Mouse (Mus musculus) limb, embryonic 15.5 days (tissue): ENCODE measurements around the gene Sh3bp4. TPM values are rescaled to one million over a fixed set of nuclear protein-coding genes. Genes with fewer than 3 reads are reported as not detected.

Experiments used
- ATAC-seq: fragments of 200-750 bp; cut with Nextera tagmentation; 2 replicates; pipeline ENCODE4 v1.8.0; 2017; ENCODE audit warnings: low read depth, moderate TSS enrichment; ENCODE audit not compliant: insufficient number of reproducible peaks, low FRiP score, low TSS enrichment
- H3K27ac ChIP-seq: fragments of 300-500 bp; sonication (generic); 2 replicates; pipeline ENCODE4 v1.5.1; 2015; ENCODE audit warnings: moderate library complexity, mild to moderate bottlenecking, inconsistent platforms
- H3K27me3 ChIP-seq: fragments of 300-500 bp; sonication (generic); 2 replicates; pipeline ENCODE4 v1.6.1; 2015; ENCODE audit warnings: inconsistent platforms
- H3K36me3 ChIP-seq: fragments of 300-500 bp; sonication (generic); 2 replicates; pipeline ENCODE4 v1.6.1; 2015; ENCODE audit warnings: inconsistent platforms
- H3K4me1 ChIP-seq: fragments of 300-500 bp; sonication (generic); 2 replicates; pipeline ENCODE4 v1.6.1; 2015; ENCODE audit warnings: inconsistent platforms
- H3K4me2 ChIP-seq: fragments of 300-500 bp; sonication (generic); 2 replicates; pipeline ENCODE4 v1.6.1; 2015; ENCODE audit warnings: mild to moderate bottlenecking, inconsistent platforms
- H3K4me3 ChIP-seq: fragments of 300-500 bp; sonication (generic); 2 replicates; pipeline ENCODE4 v1.5.1; 2015; ENCODE audit warnings: mild to moderate bottlenecking, inconsistent platforms
- H3K9ac ChIP-seq: fragments of 300-500 bp; sonication (generic); 2 replicates; pipeline ENCODE4 v1.6.1; 2015; ENCODE audit warnings: inconsistent platforms
- H3K9me3 ChIP-seq: fragments of 300-500 bp; sonication (generic); 2 replicates; pipeline ENCODE4 v1.6.1; 2016; ENCODE audit warnings: inconsistent platforms
- WGBS: fragments of 180-500 bp; shearing (Covaris S2); methylation state at CpG from one replicate; pipeline ENCODE4 v1.1.7; 2015; 5-methylcytosine and 5-hydroxymethylcytosine counted together
- polyA plus RNA-seq: library from polyadenylated mRNA; unstranded; fragments of >200 nt; fragmentation: Nextera tagmentation; extraction: Ambion mirVana; gene quantifications from 2 replicates; pipeline ENCODE4 v1.2.1, GENCODE M21; 2015

Gene Sh3bp4
- polyA plus RNA-seq: 21.6 and 24.0 TPM in 2 replicates

DNA sequence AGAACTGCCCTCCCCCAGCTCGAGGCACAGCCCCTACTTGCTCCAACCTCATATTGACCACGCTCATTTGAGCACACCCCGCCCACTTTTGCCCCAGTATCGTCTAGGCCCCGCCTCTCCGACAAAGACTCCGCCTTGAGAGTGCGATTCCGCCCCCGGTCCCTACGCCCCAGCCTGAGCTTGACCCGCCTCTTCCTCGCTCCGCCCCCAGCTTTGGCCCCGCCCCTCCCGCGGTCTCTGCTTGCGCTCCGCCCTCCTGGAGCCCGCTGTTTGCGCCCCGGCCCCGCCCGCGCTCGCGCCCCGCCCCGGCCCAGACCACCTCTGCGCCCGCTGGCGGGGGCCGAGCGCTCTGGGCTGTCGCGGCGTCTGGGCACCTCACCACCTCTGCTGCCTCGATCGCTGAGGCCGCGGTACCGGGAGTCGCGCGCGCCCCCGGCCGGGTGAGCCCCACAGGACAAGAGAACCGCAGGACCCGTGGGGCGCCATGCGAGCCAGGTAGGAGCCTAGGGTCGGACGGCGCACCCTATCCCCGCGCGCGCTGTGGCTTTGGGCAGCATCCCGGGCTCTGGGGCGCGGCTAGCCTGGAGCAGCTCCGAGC lies at the start of gene Sh3bp4:
Gene Sh3bp4, plus strand, starts transcription at position 313 of the 598 bp plus-strand sequence.
- Histone ChIP-seq H3K9me3 (no peaks in the 10 kb centered on the region), H3K27ac (peak within 1 kb of the TSS; percentile 89), H3K36me3 (no peaks in the 10 kb centered on the region), H3K4me3 (peak within 1 kb of the TSS; percentile 84), H3K4me2 (peak within 1 kb of the TSS; percentile 74), H3K9ac (peak within 1 kb of the TSS; percentile 82), H3K4me1 (peaks cover 36% of the 10 kb centered on the region), H3K27me3 (no peaks in the 10 kb centered on the region)
- peak; percentile 96 for ATAC-seq
- WGBS: under 1% methylated on average over 63 of the region's 63 CpGs

DNA sequence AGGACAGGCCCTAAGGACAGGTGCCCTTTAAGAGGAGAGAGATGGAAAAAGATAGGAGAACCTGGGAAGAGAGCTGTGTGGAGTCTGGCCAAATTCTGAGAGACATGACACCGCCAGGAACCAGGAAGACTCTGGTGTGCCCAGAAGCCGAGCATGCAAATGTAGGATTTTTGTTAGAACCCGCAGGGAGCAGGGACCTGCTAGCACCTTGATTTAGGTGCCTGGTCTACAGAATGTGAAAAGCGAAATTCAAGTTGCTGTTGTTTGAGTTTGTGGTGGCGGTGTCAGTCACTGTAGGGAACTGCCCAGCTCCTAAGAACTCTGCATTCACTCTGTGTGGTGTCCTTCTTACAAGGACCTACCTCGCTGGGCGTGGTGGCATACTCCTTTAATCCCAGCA lies 47.2 kb upstream of the Sh3bp4 start:
- H3K27me3 ChIP-seq: no peaks in the 10 kb centered on the region
- H3K36me3 ChIP-seq: no peaks in the 10 kb centered on the region
- no peak overlapping the region for H3K27ac ChIP-seq
- H3K4me2 ChIP-seq: no peak overlapping the region
- no peaks in the 10 kb centered on the region for H3K9me3 ChIP-seq
- H3K4me1 ChIP-seq: no peaks in the 10 kb centered on the region; the same call in 1 of the 2 replicates
- H3K9ac ChIP-seq: no peak overlapping the region
- no peak for ATAC-seq
- no peak overlapping the region for H3K4me3 ChIP-seq
- 80% methylated on average over 7 of the region's 7 CpGs for WGBS

- H3K4me3 ChIP-seq: no peak overlapping the region
- no peak overlapping the region for H3K4me2 ChIP-seq
- H3K36me3 ChIP-seq: no peaks in the 10 kb centered on the region
- WGBS: 46% methylated on average over 9 of the region's 9 CpGs
- H3K27me3 ChIP-seq: no peaks in the 10 kb centered on the region
- no peak overlapping the region for H3K27ac ChIP-seq
- H3K9me3 ChIP-seq: no peaks in the 10 kb centered on the region
- ATAC-seq: no peak
- peaks cover 3% of the 10 kb centered on the region; the same call in 1 of the 2 replicates for H3K4me1 ChIP-seq
- no peak overlapping the region for H3K9ac ChIP-seq
Measured at GRCm38 (mm10) chr1:89024696-89025612, 45.3 kb upstream of the Sh3bp4 start.

GRCm38 (mm10) chr1:89026040-89026439 lies 44.2 kb upstream of the Sh3bp4 start:
- no peak for ATAC-seq
- no peak overlapping the region for H3K4me3 ChIP-seq
- H3K27ac ChIP-seq: no peak overlapping the region
- H3K27me3 ChIP-seq: no peaks in the 10 kb centered on the region
- H3K4me1 ChIP-seq: peaks cover 3% of the 10 kb centered on the region; the same call in 1 of the 2 replicates
- no peaks in the 10 kb centered on the region for H3K36me3 ChIP-seq
- 90% methylated on average over 1 of the region's 1 CpGs for WGBS
- no peaks in the 10 kb centered on the region for H3K9me3 ChIP-seq
- H3K9ac ChIP-seq: no peak overlapping the region
- H3K4me2 ChIP-seq: no peak overlapping the region

DNA sequence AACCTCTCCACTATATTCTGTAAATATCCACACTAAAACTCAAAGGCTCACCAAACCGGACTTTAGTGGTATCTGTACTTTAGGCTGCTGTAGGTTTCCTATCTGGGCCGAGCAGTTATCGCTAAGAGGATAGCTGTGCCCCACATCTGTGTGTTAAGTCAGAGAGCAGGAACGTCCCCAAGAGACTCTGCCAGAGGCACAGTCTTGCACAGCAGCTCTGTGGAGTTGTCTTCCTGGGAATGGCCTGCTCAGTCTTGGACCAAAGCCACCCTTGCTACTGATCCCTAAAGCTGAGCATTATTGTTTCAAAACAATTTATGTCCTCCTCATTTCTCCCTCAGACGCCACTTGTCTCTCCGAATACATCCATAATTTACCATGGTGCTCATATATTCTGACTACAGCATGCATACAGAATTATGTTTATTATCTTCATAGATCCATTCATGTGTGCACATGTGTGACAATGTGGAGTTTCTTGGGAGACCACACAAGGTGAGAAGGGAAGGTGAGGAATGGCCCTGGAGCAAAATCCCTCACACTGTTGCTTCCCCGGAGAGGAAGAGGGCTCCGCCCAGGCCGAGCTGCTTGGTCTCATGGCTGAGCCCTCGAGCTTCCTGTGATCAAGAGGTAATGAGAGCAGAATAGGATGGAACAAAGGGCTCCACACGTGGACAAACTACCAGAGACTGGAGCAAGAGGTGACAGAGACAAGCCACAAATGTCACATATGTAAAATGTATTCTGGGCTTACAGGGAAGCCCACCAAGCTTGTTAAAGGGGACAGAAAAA lies 40.9 kb upstream of the Sh3bp4 start:
- Histone ChIP-seq H3K27ac (no peak overlapping the region), H3K9ac (no peak overlapping the region), H3K9me3 (no peaks in the 10 kb centered on the region), H3K4me3 (no peak overlapping the region), H3K36me3 (no peaks in the 10 kb centered on the region), H3K4me2 (no peak overlapping the region), H3K27me3 (no peaks in the 10 kb centered on the region), H3K4me1 (peaks cover 19% of the 10 kb centered on the region)
- ATAC-seq: no peak
- WGBS: 49% methylated on average over 11 of the region's 11 CpGs

GRCm38 (mm10) chr1:89033661-89034060 lies 36.6 kb upstream of the Sh3bp4 start:
- 0 out of 2 replicates have a peak, but pooled peaks have one; percentile 42 for ATAC-seq
- no peaks in the 10 kb centered on the region for H3K27me3 ChIP-seq
- H3K36me3 ChIP-seq: no peaks in the 10 kb centered on the region
- H3K4me1 ChIP-seq: peaks cover 20% of the 10 kb centered on the region
- H3K4me2 ChIP-seq: no peak overlapping the region
- H3K27ac ChIP-seq: peak overlapping the region; percentile 74
- no peaks in the 10 kb centered on the region for H3K9me3 ChIP-seq
- 32% methylated on average over 8 of the region's 8 CpGs for WGBS
- no peak overlapping the region for H3K9ac ChIP-seq
- no peak overlapping the region for H3K4me3 ChIP-seq

- Histone ChIP-seq H3K9me3 (no peaks in the 10 kb centered on the region), H3K4me1 (peaks cover 18% of the 10 kb centered on the region), H3K27me3 (no peaks in the 10 kb centered on the region), H3K36me3 (no peaks in the 10 kb centered on the region), H3K9ac (no peak overlapping the region), H3K27ac (peak overlapping the region; percentile 74), H3K4me3 (no peak overlapping the region), H3K4me2 (no peak overlapping the region)
- WGBS: 43% methylated on average over 4 of the region's 4 CpGs
- ATAC-seq: no peak
Measured at GRCm38 (mm10) chr1:89034061-89034460, 36.2 kb upstream of the Sh3bp4 start.

- Histone ChIP-seq H3K4me1 (peaks cover 24% of the 10 kb centered on the region), H3K27ac (no peak overlapping the region), H3K4me2 (no peak overlapping the region), H3K9ac (no peak overlapping the region), H3K36me3 (no peaks in the 10 kb centered on the region), H3K4me3 (no peak overlapping the region), H3K27me3 (no peaks in the 10 kb centered on the region), H3K9me3 (no peaks in the 10 kb centered on the region)
- ATAC-seq: no peak
- 60% methylated on average over 5 of the region's 5 CpGs for WGBS
Measured at GRCm38 (mm10) chr1:89035115-89035514, 35.1 kb upstream of the Sh3bp4 start.

- Histone ChIP-seq H3K4me3 (no peak overlapping the region), H3K27ac (no peak overlapping the region)
- 11% methylated on average over 2 of the region's 2 CpGs for WGBS
Measured at GRCm38 (mm10) chr1:89039836-89040235, 30.4 kb upstream of the Sh3bp4 start.

DNA sequence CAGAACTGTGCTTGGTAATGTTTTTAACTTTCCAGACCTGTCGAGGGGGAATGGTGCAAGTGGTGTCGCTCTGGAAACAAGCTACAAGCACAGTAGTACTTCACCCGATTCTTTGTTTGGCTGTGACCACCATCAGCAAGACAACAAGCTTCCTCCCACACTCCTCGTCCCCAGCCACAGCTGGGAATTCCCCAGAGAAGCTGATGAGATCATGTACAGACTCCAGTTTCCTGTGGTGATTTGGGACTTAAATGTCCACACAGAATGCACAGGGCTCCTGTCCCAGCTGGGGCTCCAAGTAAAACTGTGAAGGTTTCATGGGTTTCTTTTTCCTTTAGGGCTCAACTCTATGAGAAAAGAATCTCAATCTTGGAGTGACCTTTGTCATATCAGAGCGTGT lies 28.9 kb upstream of the Sh3bp4 start:
- no peak for ATAC-seq
- no peak overlapping the region for H3K4me3 ChIP-seq
- no peaks in the 10 kb centered on the region for H3K9me3 ChIP-seq
- no peaks in the 10 kb centered on the region for H3K27me3 ChIP-seq
- no peak overlapping the region for H3K4me2 ChIP-seq
- WGBS: 55% methylated on average over 5 of the region's 5 CpGs
- H3K36me3 ChIP-seq: no peaks in the 10 kb centered on the region
- no peak overlapping the region for H3K27ac ChIP-seq
- H3K4me1 ChIP-seq: peaks cover 6% of the 10 kb centered on the region; the same call in 1 of the 2 replicates
- no peak overlapping the region for H3K9ac ChIP-seq

More at GRCm38 (mm10) chr1:89039836-89040235, 30.4 kb upstream of the Sh3bp4 start:
- Histone ChIP-seq H3K27me3 (no peaks in the 10 kb centered on the region), H3K36me3 (no peaks in the 10 kb centered on the region), H3K4me2 (no peak overlapping the region), H3K9me3 (no peaks in the 10 kb centered on the region), H3K4me1 (peaks cover 8% of the 10 kb centered on the region), H3K9ac (no peak overlapping the region)
- ATAC-seq: no peak

- H3K27ac ChIP-seq: no peak overlapping the region
- WGBS: 71% methylated on average over 4 of the region's 4 CpGs
- H3K27me3 ChIP-seq: no peaks in the 10 kb centered on the region
- no peak overlapping the region for H3K9ac ChIP-seq
- H3K9me3 ChIP-seq: no peaks in the 10 kb centered on the region
- H3K4me2 ChIP-seq: no peak overlapping the region
- no peaks in the 10 kb centered on the region for H3K36me3 ChIP-seq
- no peak overlapping the region for H3K4me3 ChIP-seq
- peaks cover 6% of the 10 kb centered on the region; the same call in 1 of the 2 replicates for H3K4me1 ChIP-seq
- no peak for ATAC-seq
Measured at GRCm38 (mm10) chr1:89042081-89042480, 28.1 kb upstream of the Sh3bp4 start.
